Mouse (Mus musculus) MEL (cell line): ENCODE results near the gene Ercc6l.

Source experiments
- HCFC1 ChIP-seq: IDR thresholded peaks from 2 replicates; pipeline ENCODE4 v1.6.1; 2012; ENCODE audit warnings: low read depth, mild to moderate bottlenecking, inconsistent platforms, low read length, improper control_type of control experiment, moderate library complexity
- SIN3A ChIP-seq: IDR thresholded peaks from 2 replicates; pipeline ENCODE4 v1.6.1; 2012; ENCODE audit warnings: low read length, improper control_type of control experiment, inconsistent platforms
- USF1 ChIP-seq: IDR thresholded peaks from 2 replicates; pipeline ENCODE4 v1.6.1; 2014; ENCODE audit warnings: low read depth, mild to moderate bottlenecking, inconsistent platforms, low read length, improper control_type of control experiment, moderate library complexity

- TF ChIP-seq SIN3A (no peak), HCFC1 (no peak), USF1 (no peak)
These were observed 9.6 kb upstream of the Ercc6l start for GRCm38 (mm10) chrX:102166521-102166920.
